Mouse (Mus musculus) WW6 (cell line): ENCODE data around the gene Rtkn2.

ENCODE experiments used
- DNase-seq: peaks from one replicate; pipeline ENCODE4 v3.0.0-alpha.2; 2013; ENCODE audit warnings: low read depth, low spot score

Rtkn2 gene

GRCm38 (mm10) chr10:67995356-67995755 is 16.0 kb downstream of the Rtkn2 start:
- DNase-seq: no peak

- DNase-seq: no peak
Observed at GRCm38 (mm10) chr10:67996171-67996570, 16.8 kb downstream of the Rtkn2 start.

- no peak for DNase-seq
Observed at GRCm38 (mm10) chr10:67998116-67998635, 18.8 kb downstream of the Rtkn2 start.

- DNase-seq: no peak
Observed at GRCm38 (mm10) chr10:67999170-67999569, 19.8 kb downstream of the Rtkn2 start.

- no peak for DNase-seq
Observed at GRCm38 (mm10) chr10:68001456-68001855, 22.1 kb downstream of the Rtkn2 start.

- DNase-seq: no peak
Observed at GRCm38 (mm10) chr10:68003651-68004422, 24.5 kb downstream of the Rtkn2 start.

- no peak for DNase-seq
Observed at GRCm38 (mm10) chr10:68005404-68005803, 26.0 kb downstream of the Rtkn2 start.

- DNase-seq: no peak
Observed at GRCm38 (mm10) chr10:68006491-68006890, 27.1 kb downstream of the Rtkn2 start.

- DNase-seq: no peak
Observed at GRCm38 (mm10) chr10:68007103-68007502, 27.7 kb downstream of the Rtkn2 start.

GRCm38 (mm10) chr10:68008198-68008955 is 29.0 kb downstream of the Rtkn2 start:
- no peak for DNase-seq

GRCm38 (mm10) chr10:68009301-68009700 is 29.9 kb downstream of the Rtkn2 start:
- DNase-seq: no peak

GRCm38 (mm10) chr10:68009867-68010266 is 30.5 kb downstream of the Rtkn2 start:
- no peak for DNase-seq

- peak; percentile 59 for DNase-seq
Observed at GRCm38 (mm10) chr10:68013137-68013536, 33.8 kb downstream of the Rtkn2 start.

GRCm38 (mm10) chr10:68020755-68021154 is 41.4 kb downstream of the Rtkn2 start:
- no peak for DNase-seq

- no peak for DNase-seq
Observed at GRCm38 (mm10) chr10:68025660-68026059, 46.3 kb downstream of the Rtkn2 start.

- no peak for DNase-seq
Observed at GRCm38 (mm10) chr10:68028327-68029080, 49.1 kb downstream of the Rtkn2 start.

GRCm38 (mm10) chr10:68029081-68029626 is 49.8 kb downstream of the Rtkn2 start:
- DNase-seq: peak; percentile 66

GRCm38 (mm10) chr10:68030027-68030426 is 50.7 kb downstream of the Rtkn2 start:
- no peak for DNase-seq

- no peak for DNase-seq
Observed at GRCm38 (mm10) chr10:68035707-68036367, 56.5 kb downstream of the Rtkn2 start.

- DNase-seq: no peak
Observed at GRCm38 (mm10) chr10:68036368-68036980, 57.1 kb downstream of the Rtkn2 start.
